Mouse (Mus musculus) embryonic stem cell, embryonic (primary cell): ENCODE data around the gene Cxcl12.

Source experiments
- CTCF ChIA-PET, 4 experiments: fragments of 300-600 bp in 2 of 4; fragments of 350-600 bp in 2 of 4; sonication (Branson Sonifier 250); formaldehyde crosslinking; loops; one replicate each; lab custom pipeline; 2022; ENCODE audit warnings: inconsistent platforms in 2 of 4; lab: Charles Lee
- POLR2A ChIA-PET, 4 experiments: fragments of 300-600 bp in 2 of 4; fragments of 350-600 bp in 2 of 4; sonication (Branson Sonifier 250); formaldehyde crosslinking; loops; one replicate each; lab custom pipeline; 2022; ENCODE audit warnings: antibody characterized with exemption in 4 of 4, inconsistent platforms in 1 of 4; lab: Charles Lee

Gene Cxcl12

GRCm38 (mm10) chr6:117169051-117169909 lies 945 bp downstream of the Cxcl12 start:
- POLR2A ChIA-PET, result interaction anchor here in 3 of 4 experiments (0.5 to 1.1 kb wide), 8 partner anchors 10 to 656 kb away, joined by 3 to 13 read pairs (median 3); no protein-coding TSS in a partner anchor

DNA sequence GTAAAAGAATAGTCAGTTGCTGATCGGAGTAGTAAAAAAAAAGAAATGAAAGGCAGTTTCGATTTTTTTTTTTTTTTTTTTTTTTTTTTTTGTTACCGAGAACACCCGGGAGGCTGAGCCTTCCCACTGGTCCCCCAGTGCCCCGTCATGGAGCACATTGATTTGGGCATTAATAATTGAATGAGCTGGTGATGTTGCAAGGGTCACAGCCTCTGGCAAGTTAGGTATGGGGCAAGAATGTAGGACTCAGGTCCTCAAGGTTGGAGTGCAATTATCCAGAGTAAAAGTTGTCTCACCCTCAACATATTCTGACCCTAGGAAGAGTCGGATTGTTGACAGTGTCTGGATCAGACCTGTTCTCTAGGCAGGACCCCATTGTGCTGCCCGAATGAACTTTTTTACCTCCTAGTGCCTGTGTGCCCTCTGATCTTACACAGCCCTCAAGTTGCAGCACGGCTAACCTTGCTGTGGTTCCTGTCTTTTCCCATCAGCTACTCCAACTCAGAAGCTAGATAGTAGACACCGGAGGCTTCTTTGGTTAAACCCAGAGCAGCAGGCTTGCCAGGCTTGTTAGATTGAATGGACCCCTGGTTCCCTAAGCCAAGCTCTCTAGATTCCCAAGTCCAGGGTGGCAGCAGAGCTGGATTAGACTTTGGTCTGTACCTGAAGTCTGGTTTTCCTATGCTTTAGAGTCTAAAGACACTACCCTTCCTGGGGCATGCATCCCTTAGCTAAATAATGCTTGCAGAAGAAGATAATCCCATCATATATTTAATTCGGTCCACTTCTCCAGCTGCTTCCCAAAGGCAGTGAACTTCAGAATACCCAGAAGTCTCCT lies 1.8 kb downstream of the Cxcl12 start:
- CTCF ChIA-PET, result interaction anchor here in 2 of 4 experiments (0.6 kb wide), 2 partner anchors 294 to 453 kb away, joined by 3 read pairs; partner anchors contain the start of gene Tmem72 (in 1 of the 2)
- POLR2A ChIA-PET, result interaction anchor here in 2 of 4 experiments (0.7 to 1.1 kb wide), 3 partner anchors 9 to 353 kb away, joined by 3 to 13 read pairs (median 4); no protein-coding TSS in a partner anchor

More at GRCm38 (mm10) chr6:117169051-117169909, 945 bp downstream of the Cxcl12 start:
- CTCF ChIA-PET, result interaction anchor here in 3 of 4 experiments (0.5 to 1.5 kb wide), 6 partner anchors 25 to 656 kb away, joined by 3 to 6 read pairs (median 3); partner anchors contain the start of gene Tmem72 (in 1 of the 3)

GRCm38 (mm10) chr6:117172358-117172757 lies 4.0 kb downstream of the Cxcl12 start:
- POLR2A ChIA-PET, result interaction anchor here in 1 of 4 experiments (0.7 to 1.2 kb wide), 2 partner anchors 18 to 74 kb away, joined by 3 to 4 read pairs; no protein-coding TSS in a partner anchor
- CTCF ChIA-PET, result interaction anchor here in 1 of 4 experiments (0.5 to 1.8 kb wide), 4 partner anchors 503 to 1997 kb away, joined by 3 to 6 read pairs (median 4); no protein-coding TSS in a partner anchor

GRCm38 (mm10) chr6:117173876-117174275 lies 5.5 kb downstream of the Cxcl12 start:
- ChIA-PET CTCF (interaction anchor here in 3 of 4 experiments (0.6 to 2.3 kb wide), 25 partner anchors 9 to 652 kb away, joined by 3 to 10 read pairs (median 3); no protein-coding TSS in a partner anchor), POLR2A (interaction anchor here in 2 of 4 experiments (0.5 to 1.2 kb wide), 4 partner anchors 13 to 216 kb away, joined by 3 to 4 read pairs (median 3); no protein-coding TSS in a partner anchor)

GRCm38 (mm10) chr6:117175113-117175793 lies 6.9 kb downstream of the Cxcl12 start:
- CTCF ChIA-PET, result interaction anchor here in 2 of 4 experiments (1.2 to 2.3 kb wide), 2 partner anchors 16 to 31 kb away, joined by 3 to 5 read pairs; no protein-coding TSS in a partner anchor

DNA sequence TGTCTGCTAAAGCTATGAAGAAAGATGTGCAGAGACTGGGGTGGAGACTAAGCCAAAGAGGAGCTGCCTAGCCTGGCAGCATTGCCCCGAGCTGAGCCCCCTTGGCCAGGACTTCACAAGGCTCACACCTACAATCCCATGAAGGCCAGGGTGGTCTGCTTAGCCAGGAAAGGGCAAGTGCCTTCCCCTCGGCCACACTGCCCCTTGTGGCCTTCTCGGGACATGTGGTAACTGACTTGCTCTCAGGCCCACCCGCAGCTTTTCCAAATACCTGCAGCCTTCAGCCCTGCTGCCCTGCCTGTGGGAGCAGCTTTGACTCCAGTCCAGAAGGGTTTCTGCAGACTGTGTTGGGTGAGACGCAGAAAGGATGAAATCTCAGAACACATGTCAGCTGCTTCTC lies 8.1 kb downstream of the Cxcl12 start:
- POLR2A ChIA-PET, result no interaction called here
- CTCF ChIA-PET, result interaction anchor here in 3 of 4 experiments (1.0 to 1.4 kb wide), 4 partner anchors 22 to 499 kb away, joined by 3 to 4 read pairs (median 3); no protein-coding TSS in a partner anchor

More at GRCm38 (mm10) chr6:117175113-117175793, 6.9 kb downstream of the Cxcl12 start:
- POLR2A ChIA-PET, result interaction anchor here in 1 of 4 experiments (0.5 kb wide), 1 partner anchor 883 kb away, joined by 3 read pairs; no protein-coding TSS in a partner anchor

DNA sequence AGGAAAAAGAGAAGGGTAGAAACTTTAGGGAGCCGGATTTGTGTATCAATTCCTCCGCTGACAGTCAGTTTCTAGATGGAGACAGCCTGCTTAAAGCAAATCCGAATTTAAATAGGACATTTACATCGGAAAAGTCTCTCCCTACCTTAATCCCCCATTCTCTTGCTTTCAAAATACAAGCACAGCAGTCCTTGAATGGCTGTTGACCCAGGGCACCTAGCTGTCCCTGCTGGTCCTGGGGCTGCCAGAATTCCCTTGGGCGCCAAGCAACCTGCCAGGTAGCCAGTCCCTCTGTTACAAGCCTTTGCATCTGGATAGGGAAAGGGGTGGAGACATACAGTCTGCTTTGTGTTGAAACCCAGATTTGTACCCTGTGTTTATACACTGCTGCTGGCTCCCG lies 12.0 kb downstream of the Cxcl12 start:
- POLR2A ChIA-PET, result interaction anchor here in 1 of 4 experiments (0.7 kb wide), 1 partner anchor 885 kb away, joined by 3 read pairs; no protein-coding TSS in a partner anchor
- CTCF ChIA-PET, result no interaction called here

- ChIA-PET CTCF (no interaction called here), POLR2A (no interaction called here)
Measured at GRCm38 (mm10) chr6:117185381-117185780, 17.0 kb downstream of the Cxcl12 start.

DNA sequence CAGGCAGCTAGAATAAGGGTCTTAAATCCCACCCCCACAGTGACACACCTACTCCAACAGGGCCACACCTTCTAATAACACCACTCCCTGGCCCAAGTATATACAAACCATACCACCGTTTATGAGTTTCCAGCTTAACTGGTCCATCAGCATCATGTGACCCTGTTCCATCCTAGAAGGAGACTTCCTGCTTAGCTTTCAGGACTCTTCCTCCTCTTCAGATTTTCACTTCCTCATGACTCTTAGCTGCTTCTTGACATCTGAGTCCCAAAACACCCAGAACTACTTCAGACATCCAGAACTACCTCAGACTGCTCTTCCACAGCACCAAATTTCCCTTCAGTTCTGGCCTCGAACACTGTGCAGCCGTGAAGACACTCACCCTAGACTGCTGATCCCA lies 22.1 kb downstream of the Cxcl12 start:
- POLR2A ChIA-PET, result no interaction called here
- CTCF ChIA-PET, result interaction anchor here in 1 of 4 experiments (0.9 kb wide), 1 partner anchor 17 kb away, joined by 3 read pairs; no protein-coding TSS in a partner anchor

DNA sequence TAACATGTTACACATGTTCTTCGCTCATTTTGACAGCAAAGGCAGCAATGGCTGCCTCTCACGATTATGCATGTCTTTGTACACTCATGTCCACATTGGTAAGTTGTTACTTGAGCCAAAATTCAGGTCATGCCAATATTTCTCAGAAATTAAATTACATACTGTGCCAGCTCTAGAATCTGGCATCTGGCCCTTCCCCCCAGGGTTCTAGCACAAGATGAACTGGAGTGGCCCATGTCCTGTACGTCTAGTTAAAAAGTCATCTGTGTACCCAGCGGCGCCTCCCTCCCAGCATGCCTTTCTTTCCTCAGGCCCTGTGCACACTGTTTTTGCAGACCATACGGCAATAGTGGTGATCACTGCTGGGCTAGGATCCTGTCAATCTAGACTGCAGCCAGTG lies 23.4 kb downstream of the Cxcl12 start:
- ChIA-PET CTCF (no interaction called here), POLR2A (no interaction called here)

DNA sequence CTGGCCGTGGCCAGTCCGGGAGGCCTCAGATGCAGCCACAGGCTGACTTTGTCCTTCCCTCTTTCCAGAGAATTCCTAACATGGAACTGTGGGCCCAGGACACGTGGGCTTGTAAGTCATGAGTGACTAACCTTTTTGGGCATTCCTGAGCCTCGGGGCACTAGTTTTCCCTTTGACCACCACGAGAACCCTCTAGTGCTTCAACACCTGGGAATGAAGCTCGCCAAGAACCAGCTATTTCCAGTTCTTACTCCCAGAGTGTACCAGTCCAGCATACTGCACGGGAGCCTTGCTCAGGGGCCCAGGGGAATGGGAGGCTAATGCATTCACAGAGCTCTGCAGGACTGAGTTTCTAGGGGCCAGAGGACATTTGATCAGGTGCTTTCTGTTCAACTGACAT lies 24.3 kb downstream of the Cxcl12 start:
- POLR2A ChIA-PET, result interaction anchor here in 1 of 4 experiments (0.7 kb wide), 1 partner anchor 33 kb away, joined by 4 read pairs; no protein-coding TSS in a partner anchor
- CTCF ChIA-PET, result interaction anchor here in 2 of 4 experiments (0.7 to 1.3 kb wide), 2 partner anchors 19 to 640 kb away, joined by 4 to 8 read pairs; no protein-coding TSS in a partner anchor

DNA sequence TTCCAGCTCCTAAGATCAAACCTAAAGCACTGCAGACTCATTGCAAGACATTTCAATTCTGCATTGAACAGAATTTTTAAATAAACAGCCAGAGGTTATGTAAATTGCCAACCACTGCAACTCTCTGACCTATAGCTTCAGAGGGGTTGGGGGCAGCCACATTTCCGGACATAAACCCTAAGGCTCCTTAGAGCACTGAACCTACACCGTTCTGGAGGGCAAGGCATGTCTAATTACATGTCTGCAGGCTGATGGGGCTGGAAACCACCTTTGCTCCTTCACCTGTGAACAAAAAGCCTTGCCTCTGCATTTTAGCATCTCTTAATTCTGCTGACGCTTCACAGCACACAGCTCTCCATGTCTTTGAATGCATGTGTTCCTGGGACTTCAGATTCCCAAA lies 26.9 kb downstream of the Cxcl12 start:
- POLR2A ChIA-PET, result interaction anchor here in 1 of 4 experiments (0.6 kb wide), 1 partner anchor 25 kb away, joined by 3 read pairs; no protein-coding TSS in a partner anchor
- CTCF ChIA-PET, result interaction anchor here in 1 of 4 experiments (0.9 kb wide), 1 partner anchor 21 kb away, joined by 3 read pairs; no protein-coding TSS in a partner anchor

DNA sequence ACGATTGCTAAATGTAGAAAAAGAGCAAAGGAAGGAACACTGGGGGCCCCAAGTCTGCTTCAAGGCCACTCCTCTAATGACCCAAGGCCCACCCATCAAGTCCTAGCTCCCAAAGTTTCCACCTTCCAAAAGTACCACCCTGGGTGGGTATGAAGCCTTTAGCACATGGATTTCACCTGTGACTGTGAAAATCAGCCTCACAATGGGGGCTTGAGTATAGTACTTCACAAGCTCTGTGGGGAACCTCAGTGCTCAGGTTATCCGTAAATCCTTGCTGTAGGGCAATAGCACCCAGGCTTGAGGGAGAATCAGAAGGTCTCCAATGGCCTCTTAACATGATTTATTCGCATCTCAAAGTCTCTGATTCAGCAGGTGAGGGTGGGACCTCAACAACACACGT lies 30.5 kb downstream of the Cxcl12 start:
- POLR2A ChIA-PET, result interaction anchor here in 1 of 4 experiments (1.5 kb wide), 1 partner anchor 30 kb away, joined by 3 read pairs; the partner anchor contains the start of gene Cxcl12

GRCm38 (mm10) chr6:117199718-117200117 lies 31.4 kb downstream of the Cxcl12 start:
- ChIA-PET POLR2A (interaction anchor here in 1 of 4 experiments (1.5 kb wide), 1 partner anchor 31 kb away, joined by 3 read pairs; the partner anchor contains the start of gene Cxcl12), CTCF (no interaction called here)

More for the DNA sequence above, 30.5 kb downstream of the Cxcl12 start:
- CTCF ChIA-PET, result interaction anchor here in 2 of 4 experiments (0.9 to 1.1 kb wide), 4 partner anchors 23 to 50 kb away, joined by 3 to 6 read pairs (median 4); partner anchors contain the start of gene Cxcl12 (in 1 of the 2)

DNA sequence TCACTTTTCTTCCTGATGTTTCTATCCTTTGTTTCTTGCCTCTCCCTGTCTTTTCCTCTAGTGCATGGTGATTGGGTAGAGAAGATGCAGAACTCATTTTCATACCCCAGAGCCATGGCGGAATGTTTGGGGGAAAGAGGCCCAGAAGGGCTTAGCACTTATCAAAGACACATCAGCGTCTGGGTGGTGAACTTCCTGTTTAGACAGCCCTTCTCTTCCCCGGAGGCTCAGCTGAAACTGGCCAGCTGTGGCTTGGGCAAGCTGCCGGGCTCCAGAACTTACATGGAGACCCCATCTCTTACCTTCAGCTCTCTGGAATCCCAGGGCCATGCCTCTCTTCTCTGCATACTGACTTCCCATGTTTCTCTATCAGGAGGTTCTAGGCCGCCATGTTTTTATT lies 32.6 kb downstream of the Cxcl12 start:
- CTCF ChIA-PET, result no interaction called here
- POLR2A ChIA-PET, result interaction anchor here in 1 of 4 experiments (0.7 kb wide), 1 partner anchor 32 kb away, joined by 3 read pairs; the partner anchor contains the start of gene Cxcl12

- CTCF ChIA-PET, result no interaction called here
- POLR2A ChIA-PET, result no interaction called here
Measured at GRCm38 (mm10) chr6:117201396-117201795, 33.1 kb downstream of the Cxcl12 start.

DNA sequence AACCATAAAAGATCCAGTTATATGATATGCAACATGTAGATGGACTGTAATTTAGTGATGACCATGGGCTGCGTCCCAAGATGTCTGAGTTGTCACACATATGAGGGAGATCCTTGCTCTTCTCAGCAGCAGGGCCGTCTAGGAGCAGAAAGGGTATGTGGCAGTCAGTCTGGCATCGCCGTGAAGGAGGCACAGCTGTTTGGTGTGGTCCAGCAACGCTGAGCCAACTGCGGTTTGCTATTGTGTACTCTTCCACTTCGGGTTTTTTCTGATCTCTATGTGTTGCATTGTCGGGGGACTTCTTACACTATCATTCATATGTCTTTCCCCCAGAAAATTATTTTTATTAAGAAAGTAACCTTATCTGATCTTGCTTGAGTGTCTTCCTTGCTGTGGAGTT lies 33.5 kb downstream of the Cxcl12 start:
- CTCF ChIA-PET, result no interaction called here
- POLR2A ChIA-PET, result no interaction called here
